Mouse (Mus musculus) bone marrow macrophage, adult 2 months (primary cell): Measurements from ENCODE around the gene Cbfa2t2. TPM values are rescaled to one million over a fixed set of nuclear protein-coding genes. Genes with fewer than 3 reads are reported as not detected.

Experiments
- H3K27ac ChIP-seq: 2 replicates; pipeline ENCODE4 v1.5.1; 2012; ENCODE audit warnings: low read depth, low read length; ENCODE audit not compliant: insufficient read depth
- H3K4me1 ChIP-seq: 2 replicates; pipeline ENCODE4 v1.6.1; 2012; ENCODE audit warnings: low read length; ENCODE audit not compliant: control insufficient read depth, insufficient read depth
- H3K4me3 ChIP-seq: 2 replicates; pipeline ENCODE4 v1.5.1; 2012; ENCODE audit warnings: mild to moderate bottlenecking, low read length, moderate library complexity; ENCODE audit not compliant: insufficient read depth
- CTCF ChIP-seq: IDR thresholded peaks from 2 replicates; pipeline ENCODE4 v1.5.1; 2012; ENCODE audit warnings: low read depth, mild to moderate bottlenecking, low read length, moderate library complexity
- POLR2A ChIP-seq: IDR thresholded peaks from 2 replicates; pipeline ENCODE4 v1.6.1; 2012; ENCODE audit warnings: mild to moderate bottlenecking, low read depth, low read length, borderline replicate concordance
- polyA plus RNA-seq: library from polyadenylated mRNA; stranded (reverse); fragments of >200 nt; gene quantifications from 2 replicates; pipeline ENCODE4 v1.2.4, GENCODE M21; 2012; ENCODE audit not compliant: missing spikeins, insufficient read depth, insufficient read length

The Cbfa2t2 gene
- 16.5 TPM in 2 replicates for polyA plus RNA-seq

- Histone ChIP-seq H3K27ac (peak within 1 kb of the TSS; percentile 45), H3K4me1 (peaks cover 39% of the 10 kb centered on the region), H3K4me3 (peak within 1 kb of the TSS; percentile 95)
- TF ChIP-seq CTCF, result no peak
- no peak for TF ChIP-seq POLR2A
Observed at GRCm38 (mm10) chr2:154436458-154437190, at the start of gene Cbfa2t2. Gene Cbfa2t2 (plus strand): TSS chr2:154436481.

DNA sequence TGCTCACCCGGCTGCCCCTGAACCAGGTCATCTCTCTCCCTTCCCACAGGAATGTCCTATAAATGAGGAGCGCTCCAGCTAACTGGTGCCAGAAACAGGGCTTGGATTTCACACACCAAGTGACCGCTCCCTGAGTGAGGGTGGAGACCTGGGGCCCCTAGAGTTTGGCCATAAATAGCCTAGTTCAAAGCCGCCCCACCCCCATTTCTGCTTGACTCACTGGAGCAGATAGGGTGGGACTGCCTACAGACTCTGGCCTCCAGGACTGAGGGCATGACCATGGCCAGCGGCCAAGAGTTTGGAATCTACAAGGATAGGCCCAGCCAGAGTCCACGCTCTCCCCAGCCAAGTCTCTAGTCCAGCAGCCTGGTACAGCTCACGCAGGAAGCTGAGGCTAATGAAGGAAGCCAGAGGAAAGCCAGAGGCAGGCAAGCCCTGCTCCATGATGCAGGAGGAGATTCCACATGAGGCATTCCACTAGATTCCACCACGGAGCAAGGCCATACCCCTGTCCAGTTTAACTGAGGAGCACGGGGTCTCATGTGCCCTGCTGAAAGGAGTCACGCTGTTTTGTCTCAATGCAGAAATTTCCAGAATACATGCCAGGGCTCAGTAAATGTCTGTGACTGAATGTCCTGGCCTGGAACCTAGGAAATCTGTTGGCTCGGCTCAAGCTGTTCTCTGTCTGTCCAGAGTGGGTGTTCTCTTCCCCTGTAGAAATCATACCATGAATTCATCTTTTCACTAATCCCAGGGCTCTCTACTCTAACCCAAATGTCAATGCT lies 45.9 kb upstream of the Cbfa2t2 start:
- Histone ChIP-seq H3K4me1 (peaks cover 3% of the 10 kb centered on the region), H3K4me3 (no peak overlapping the region), H3K27ac (no peak overlapping the region)
- no peak for TF ChIP-seq CTCF
- TF ChIP-seq POLR2A, result no peak

GRCm38 (mm10) chr2:154394602-154395001 lies 41.7 kb upstream of the Cbfa2t2 start:
- Histone ChIP-seq H3K27ac (no peak overlapping the region), H3K4me3 (no peak overlapping the region), H3K4me1 (no peaks in the 10 kb centered on the region)
- no peak for TF ChIP-seq CTCF
- TF ChIP-seq POLR2A, result no peak

- H3K27ac ChIP-seq, result no peak overlapping the region
- TF ChIP-seq CTCF, result no peak
- TF ChIP-seq POLR2A, result no peak
- no peaks in the 10 kb centered on the region for H3K4me1 ChIP-seq
- H3K4me3 ChIP-seq, result no peak overlapping the region
Observed at GRCm38 (mm10) chr2:154396529-154396928, 39.8 kb upstream of the Cbfa2t2 start.

DNA sequence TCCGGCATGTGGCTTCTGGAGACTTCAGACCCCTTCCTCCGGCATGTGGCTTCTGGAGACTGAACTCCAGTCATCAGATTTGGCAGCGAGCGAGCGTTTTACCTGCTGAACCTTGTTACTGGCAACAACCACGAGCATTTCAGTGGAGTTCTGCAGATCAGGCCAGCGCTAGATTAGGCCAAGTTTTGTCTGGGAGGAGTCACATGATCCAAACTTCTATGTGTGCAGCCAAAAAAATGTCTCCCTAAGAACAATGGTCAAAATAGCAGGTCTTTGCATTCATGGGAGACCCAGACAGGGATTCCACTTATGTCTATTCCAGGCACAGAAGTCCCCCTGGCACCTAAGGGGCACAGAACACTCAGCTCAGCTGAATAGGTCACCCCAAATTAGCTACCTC lies 38.0 kb upstream of the Cbfa2t2 start:
- no peak for TF ChIP-seq CTCF
- no peak for TF ChIP-seq POLR2A
- H3K4me3 ChIP-seq, result no peak overlapping the region
- H3K4me1 ChIP-seq, result peaks cover 6% of the 10 kb centered on the region
- no peak overlapping the region for H3K27ac ChIP-seq

DNA sequence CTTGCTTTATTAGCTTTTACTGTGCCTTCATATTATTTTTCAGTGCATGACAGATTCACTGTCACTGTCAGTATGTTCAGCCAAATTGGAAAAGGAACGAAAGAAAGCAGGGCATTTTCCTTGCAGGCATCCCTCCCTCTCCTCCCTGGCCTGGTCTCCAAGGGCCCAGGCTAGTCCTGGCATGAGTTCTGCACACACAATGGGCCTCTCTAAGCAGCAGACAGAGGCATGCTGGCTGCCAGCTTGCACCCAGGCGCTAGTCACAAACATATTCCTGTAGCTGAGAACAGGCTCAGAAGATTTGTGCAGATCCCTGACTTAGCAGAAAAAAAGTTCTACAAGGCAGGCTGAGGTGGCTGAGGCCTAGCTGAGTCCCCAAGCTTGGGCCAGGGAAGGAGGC lies 37.0 kb upstream of the Cbfa2t2 start:
- Histone ChIP-seq H3K4me3 (no peak overlapping the region), H3K4me1 (peaks cover 6% of the 10 kb centered on the region), H3K27ac (no peak overlapping the region)
- no peak for TF ChIP-seq CTCF
- no peak for TF ChIP-seq POLR2A

- no peak for TF ChIP-seq CTCF
- TF ChIP-seq POLR2A, result no peak
- Histone ChIP-seq H3K4me1 (peaks cover 18% of the 10 kb centered on the region), H3K4me3 (no peak overlapping the region), H3K27ac (no peak overlapping the region)
Observed at GRCm38 (mm10) chr2:154401976-154402375, 34.3 kb upstream of the Cbfa2t2 start.

- no peak overlapping the region for H3K27ac ChIP-seq
- TF ChIP-seq CTCF (no peak), POLR2A (no peak)
- H3K4me1 ChIP-seq, result peaks cover 22% of the 10 kb centered on the region
- H3K4me3 ChIP-seq, result no peak overlapping the region
Observed at GRCm38 (mm10) chr2:154402811-154403210, 33.5 kb upstream of the Cbfa2t2 start.

DNA sequence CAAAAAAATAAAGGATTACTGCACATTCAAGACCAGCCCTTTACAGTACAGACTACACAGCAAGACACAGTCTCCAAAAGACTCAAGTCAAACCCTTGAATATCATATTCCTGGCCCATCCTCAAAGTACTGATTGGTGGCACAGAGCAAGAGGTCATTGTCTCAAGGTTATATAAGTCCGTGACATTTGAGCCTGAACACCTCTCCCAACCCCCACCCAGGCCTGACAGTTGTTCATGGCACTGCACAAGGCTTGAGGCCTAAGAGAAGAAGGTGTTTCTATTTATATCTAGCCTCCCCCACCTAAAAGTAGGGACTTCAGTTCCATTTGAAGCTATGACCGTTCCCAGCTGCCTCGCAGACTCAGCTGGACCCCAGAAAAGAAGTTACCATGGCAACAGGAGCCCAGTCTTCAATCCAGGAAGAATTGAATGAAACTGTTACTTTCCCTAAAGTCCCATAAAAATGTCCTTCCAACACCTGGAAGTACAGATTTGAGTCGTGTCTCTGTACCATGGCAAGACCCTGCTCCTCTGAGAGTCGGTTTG lies 30.8 kb upstream of the Cbfa2t2 start:
- no peak for TF ChIP-seq POLR2A
- TF ChIP-seq CTCF, result no peak
- Histone ChIP-seq H3K4me1 (peaks cover 27% of the 10 kb centered on the region), H3K27ac (no peak overlapping the region), H3K4me3 (no peak overlapping the region)

DNA sequence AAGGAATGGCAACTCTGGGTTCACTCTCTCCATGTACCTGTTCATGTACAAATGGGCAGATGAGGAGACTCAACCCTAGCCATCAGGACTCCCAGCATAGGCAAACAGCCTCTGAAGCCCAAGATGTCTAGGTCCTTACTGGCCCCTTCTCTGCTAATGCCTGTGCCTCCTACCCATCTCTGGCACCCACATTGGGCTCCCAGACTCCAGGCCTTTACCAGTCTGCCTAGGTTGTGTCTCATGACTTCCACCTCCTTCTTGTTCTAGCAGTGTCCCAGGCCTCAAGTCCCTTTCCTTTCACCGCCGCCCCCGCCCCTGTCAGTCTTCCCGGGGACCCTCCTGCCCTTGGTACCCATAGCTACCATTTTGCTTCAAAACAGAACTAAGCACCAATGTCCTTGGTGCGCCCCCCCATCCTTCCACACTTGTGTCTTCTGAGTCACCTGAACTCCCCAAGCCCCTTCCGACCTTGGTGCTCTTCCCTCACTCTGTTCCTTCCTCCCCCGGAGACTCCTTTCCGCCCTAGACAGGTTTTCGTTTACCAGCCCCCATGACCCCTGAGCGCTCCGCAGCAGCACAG lies 29.1 kb upstream of the Cbfa2t2 start:
- H3K27ac ChIP-seq, result peak overlapping the region; percentile 28
- TF ChIP-seq POLR2A, result no peak
- no peak for TF ChIP-seq CTCF
- H3K4me1 ChIP-seq, result peaks cover 28% of the 10 kb centered on the region
- peak overlapping the region; percentile 72 for H3K4me3 ChIP-seq
